Mouse (Mus musculus) CD4-positive helper T cell, adult 2 months (primary cell): ENCODE results near the gene Pik3ip1.

Source experiments
- DNase-seq: peaks from one replicate; pipeline ENCODE4 v3.0.0-alpha.2; 2012; ENCODE audit warnings: low read depth, missing footprints, low spot score

Pik3ip1 gene

GRCm38 (mm10) chr11:3302792-3303191 is 27.4 kb upstream of the Pik3ip1 start:
- no peak for DNase-seq

- DNase-seq = no peak
These were observed 24.4 kb upstream of the Pik3ip1 start for GRCm38 (mm10) chr11:3305821-3306220.

- DNase-seq = no peak
These were observed 22.3 kb upstream of the Pik3ip1 start for GRCm38 (mm10) chr11:3307875-3308274.

- DNase-seq = peak; percentile 67
These were observed 20.3 kb upstream of the Pik3ip1 start for GRCm38 (mm10) chr11:3309884-3310283.

- DNase-seq = no peak
These were observed 19.2 kb upstream of the Pik3ip1 start for GRCm38 (mm10) chr11:3310789-3311585.

- no peak for DNase-seq
These were observed 18.4 kb upstream of the Pik3ip1 start for GRCm38 (mm10) chr11:3311586-3312347.

- DNase-seq = peak; percentile 72
These were observed 16.9 kb upstream of the Pik3ip1 start for GRCm38 (mm10) chr11:3313294-3313693.

- DNase-seq = peak; percentile 50
These were observed 16.1 kb upstream of the Pik3ip1 start for GRCm38 (mm10) chr11:3314148-3314547.

- no peak for DNase-seq
These were observed 11.9 kb upstream of the Pik3ip1 start for GRCm38 (mm10) chr11:3318286-3318685.

GRCm38 (mm10) chr11:3328271-3328670 is 1.9 kb upstream of the Pik3ip1 start:
- peak; percentile 80 for DNase-seq

GRCm38 (mm10) chr11:3328806-3329775 is 1.1 kb upstream of the Pik3ip1 start:
- peak; percentile 12 for DNase-seq

GRCm38 (mm10) chr11:3330566-3330965 is 365 bp downstream of the Pik3ip1 start:
- DNase-seq = peak; percentile 79

GRCm38 (mm10) chr11:3330991-3331750 is 970 bp downstream of the Pik3ip1 start:
- peak; percentile 50 for DNase-seq

- peak; percentile 99 for DNase-seq
These were observed 1.8 kb downstream of the Pik3ip1 start for GRCm38 (mm10) chr11:3331756-3332642.

- DNase-seq = no peak
These were observed 3.0 kb downstream of the Pik3ip1 start for GRCm38 (mm10) chr11:3333111-3333695.

- DNase-seq = peak; percentile 22
These were observed 4.0 kb downstream of the Pik3ip1 start for GRCm38 (mm10) chr11:3334141-3334710.

GRCm38 (mm10) chr11:3334711-3335316 is 4.6 kb downstream of the Pik3ip1 start:
- peak; percentile 63 for DNase-seq

GRCm38 (mm10) chr11:3335651-3336216 is 5.5 kb downstream of the Pik3ip1 start:
- DNase-seq = peak; percentile 94
